ENCODE assay signal across 11 mouse cellular contexts in the genomic region with DNA sequence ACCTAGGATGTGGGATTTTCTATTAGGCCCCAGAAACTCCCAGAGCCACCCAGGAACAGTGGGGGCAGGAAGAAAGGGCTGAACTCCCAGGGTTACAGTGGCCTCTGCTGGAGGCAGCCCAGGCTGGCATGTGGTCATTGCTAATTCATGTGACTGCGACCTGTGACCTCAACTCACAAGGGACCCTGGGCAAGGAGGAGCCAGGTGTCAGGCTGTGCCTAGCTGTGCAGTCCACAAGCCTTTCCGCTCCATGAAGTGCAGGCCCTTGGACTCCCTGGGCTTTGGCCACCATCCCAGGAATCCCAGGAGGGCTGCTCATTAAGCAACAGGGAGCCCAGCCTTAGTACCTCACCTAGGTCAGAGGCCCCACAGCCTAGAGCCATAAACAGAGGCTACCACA. TPM values are rescaled to one million over a fixed set of nuclear protein-coding genes. Genes with fewer than 3 reads are reported as not detected.
DNase-seq lines count a peak whose midpoint lies in the region; TF ChIP-seq lines count a peak whose summit lies in the region.
"Had no signal": no experiment of that assay in that cellular context is flagged by ENCODE, and none has a peak within 500 bp of the region (broad histone marks: within the 10 kb centered on the region; RNA-seq: fewer than 3 reads in every experiment).

No protein-coding gene starts in this region.

- intact Hi-C loops in gastrocnemius, adult 2 months (cut with DNase I) = loop anchor here (5.0 kb wide), 1 partner anchor 46 kb away; no protein-coding TSS in a partner anchor
- intact Hi-C loops in left cerebral cortex, postnatal 36 days (cut with DNase I) = loop anchor here (1.0 kb wide), 1 partner anchor 46 kb away; no protein-coding TSS in a partner anchor

- peak; percentile 51 for DNase-seq in gastrocnemius, adult 2 months
- DNase-seq in gastrocnemius, adult 8-10 months (ENCODE audit: low spot score in 2 of 2) = no peak
- DNase-seq in 3134 (ENCODE audit: extremely low read depth, insufficient read length, low spot score) = peak; percentile 79
- DNase-seq in adrenal gland, postnatal 36 days = peak; percentile 41 to 66
- DNase-seq in kidney, postnatal 36 days = peak; percentile 91 to 96
- no peak for DNase-seq in right cerebral cortex, postnatal 36 days (ENCODE audit: low spot score in 2 of 2)
- DNase-seq in left cerebral cortex, postnatal 36 days (ENCODE audit: low spot score in 2 of 2) = no peak
- DNase-seq in layer of hippocampus, postnatal 25 days (ENCODE audit: extremely low spot score in 1 of 2, low spot score in 1 of 2) = no peak

- TF ChIP-seq CTCF in gastrocnemius, adult 2 months (IDR thresholded peaks at IDR 0.05) = peak; percentile 24; the same call in 1 of the 2 replicates

- no peak overlapping the region for H3K27ac ChIP-seq in gastrocnemius, adult 2 months
- H3K27ac ChIP-seq: embryonic facial prominence, embryonic 15.5 days; heart, embryonic 15.5 days; limb, embryonic 13.5 days had no signal

- H3K4me3 ChIP-seq in gastrocnemius, adult 2 months = no peak overlapping the region
- H3K4me3 ChIP-seq: embryonic facial prominence, embryonic 15.5 days; heart, embryonic 15.5 days; limb, embryonic 13.5 days had no signal

RNA-seq across cellular contexts. Expression of a gene that starts 38.4 kb away (rescaled TPM):
- 1 to 10 TPM; 3.8 to 6.0 TPM for total RNA-seq in gastrocnemius, adult 2 months (2021)
- total RNA-seq in gastrocnemius, adult 8-10 months (2022) = 1 to 10 TPM; 2.2 to 5.9 (median 3.7) TPM
- total RNA-seq in adrenal gland, postnatal 36 days (2021) = 10 to 100 TPM; 22.9 to 44.0 TPM
- 1 to 10 TPM; 3.3 to 4.3 TPM for total RNA-seq in left cerebral cortex, postnatal 36 days (2021)
- total RNA-seq in layer of hippocampus, postnatal 25 days (2021) = 1 to 10 TPM; 3.3 to 3.8 TPM

Comparison
In these comparisons a context has a peak if more than half of its experiments do, and no peak if none do; other contexts are left out.
1. DNase-seq: peak in gastrocnemius, adult 2 months (single experiment), 3134 (single experiment), adrenal gland, postnatal 36 days (2 of 2) and kidney, postnatal 36 days (2 of 2); none in gastrocnemius, adult 8-10 months (0 of 2), right cerebral cortex, postnatal 36 days (0 of 2), left cerebral cortex, postnatal 36 days (0 of 2) and layer of hippocampus, postnatal 25 days (0 of 2).